8 mouse cellular contexts compared by ENCODE assay signal in genomic region chr4:43724764-43725163, GRCm38 (mm10). TPM values are rescaled to one million over a fixed set of nuclear protein-coding genes. Genes with fewer than 3 reads are reported as not detected.
A peak's percentile ranks its signal among the peaks of the same experiment; 100 is the strongest.
DNase-seq lines count a peak whose midpoint lies in the region; ATAC-seq and TF ChIP-seq lines count a peak whose summit lies in the region.

No protein-coding gene starts in this region.

- H3K4me1 ChIP-seq in liver, postnatal 0 days (ENCODE audit: insufficient read depth) = peaks cover 2% of the 10 kb centered on the region
- H3K4me1 ChIP-seq in liver, embryonic 12.5 days = peaks cover 42% of the 10 kb centered on the region

- no peak overlapping the region for H3K4me3 ChIP-seq in liver, postnatal 0 days (ENCODE audit: low read depth, low read length)
- H3K4me3 ChIP-seq in liver, embryonic 12.5 days = no peak overlapping the region

- no peak for TF ChIP-seq EP300 in liver, postnatal 0 days (IDR thresholded peaks at IDR 0.05; ENCODE audit: low read depth)

- H3K27me3 ChIP-seq in liver, postnatal 0 days (ENCODE audit: insufficient read depth, low read length) = no peaks in the 10 kb centered on the region
- no peaks in the 10 kb centered on the region for H3K27me3 ChIP-seq in liver, embryonic 12.5 days (replicated peaks)

- no peak overlapping the region for H3K9ac ChIP-seq in liver, postnatal 0 days (replicated peaks)
- H3K9ac ChIP-seq in liver, embryonic 12.5 days = no peak overlapping the region

- H3K9me3 ChIP-seq in liver, postnatal 0 days (ENCODE audit: low read length) = no peaks in the 10 kb centered on the region
- H3K9me3 ChIP-seq in liver, embryonic 12.5 days (replicated peaks) = no peaks in the 10 kb centered on the region

- peak; percentile 73 for DNase-seq in embryo, embryonic 10 days (ENCODE audit: low spot score)
- DNase-seq in embryo, embryonic 9.5 days (ENCODE audit: extremely low spot score) = no peak
- DNase-seq in liver, postnatal 0 days = no peak
- peak; percentile 86 for DNase-seq in adipocyte (ENCODE audit: low spot score)
- DNase-seq in kidney, postnatal 36 days = peak; percentile 45 to 83
- no peak for DNase-seq in yolk sac, embryonic 10.5 days (ENCODE audit: low spot score)
- no peak for DNase-seq in urinary bladder, postnatal 4 days (ENCODE audit: low spot score in 2 of 2)

- no peak overlapping the region for H3K4me2 ChIP-seq in liver, postnatal 0 days (ENCODE audit: low read depth, low read length)
- no peak overlapping the region for H3K4me2 ChIP-seq in liver, embryonic 12.5 days

- WGBS in liver, postnatal 0 days (ENCODE audit: insufficient replicate concordance) = 20% methylated on average over 1 of the region's 1 CpGs
- WGBS in liver, embryonic 12.5 days (ENCODE audit: insufficient replicate concordance) = 7% methylated on average over 1 of the region's 1 CpGs

- TF ChIP-seq CTCF in liver, postnatal 0 days (IDR thresholded peaks at IDR 0.05; ENCODE audit: low read depth) = peak; percentile 79

- ATAC-seq in liver, postnatal 0 days = no peak
- ATAC-seq in liver, embryonic 12.5 days = no peak

- H3K27ac ChIP-seq in liver, postnatal 0 days (ENCODE audit: low read depth) = no peak overlapping the region
- H3K27ac ChIP-seq in liver, embryonic 12.5 days = no peak overlapping the region

- H3K36me3 ChIP-seq in liver, postnatal 0 days (replicated peaks; ENCODE audit: insufficient read depth, low read length) = no peaks in the 10 kb centered on the region
- H3K36me3 ChIP-seq in liver, embryonic 12.5 days = no peaks in the 10 kb centered on the region

RNA-seq across cellular contexts. Expression of gene Hrct1, which starts 2.2 kb away (rescaled TPM):
- 0.40 and 0.50 TPM in 2 replicates for polyA plus RNA-seq in liver, postnatal 0 days (2015; fragmentation: Nextera tagmentation; extraction: Ambion mirVana)
- polyA plus RNA-seq in liver, embryonic 12.5 days (2016; fragmentation: Nextera tagmentation; extraction: Ambion mirVana) = 0.14 and 0.19 TPM in 2 replicates

RNA-seq across cellular contexts. Expression of gene Spaar, which starts 5.1 kb away (rescaled TPM):
- polyA plus RNA-seq in liver, postnatal 0 days (2015; fragmentation: Nextera tagmentation; extraction: Ambion mirVana) = 0.07 and 0.13 TPM in 2 replicates
- polyA plus RNA-seq in liver, embryonic 12.5 days (2016; fragmentation: Nextera tagmentation; extraction: Ambion mirVana) = 0.02 TPM in 2 replicates

RNA-seq across cellular contexts. Expression of gene Olfr71, which starts 14.7 kb away (rescaled TPM):
- not detected in 2 replicates for polyA plus RNA-seq in liver, postnatal 0 days (2015; fragmentation: Nextera tagmentation; extraction: Ambion mirVana)
- not detected in 2 replicates for polyA plus RNA-seq in liver, embryonic 12.5 days (2016; fragmentation: Nextera tagmentation; extraction: Ambion mirVana)

RNA-seq across cellular contexts. Expression of gene Olfr70, which starts 24.2 kb away (rescaled TPM):
- polyA plus RNA-seq in liver, postnatal 0 days (2015; fragmentation: Nextera tagmentation; extraction: Ambion mirVana) = not detected in 2 replicates
- polyA plus RNA-seq in liver, embryonic 12.5 days (2016; fragmentation: Nextera tagmentation; extraction: Ambion mirVana) = not detected in 2 replicates

RNA-seq across cellular contexts. Expression of gene Olfr159, which starts 46.0 kb away (rescaled TPM):
- polyA plus RNA-seq in liver, postnatal 0 days (2015; fragmentation: Nextera tagmentation; extraction: Ambion mirVana) = not detected in 2 replicates
- polyA plus RNA-seq in liver, embryonic 12.5 days (2016; fragmentation: Nextera tagmentation; extraction: Ambion mirVana) = not detected in 2 replicates

Comparison
In these comparisons a context has a peak if more than half of its experiments do, and no peak if none do; other contexts are left out.
1. DNase-seq: peak in embryo, embryonic 10 days (single experiment), adipocyte (single experiment) and kidney, postnatal 36 days (2 of 2); none in embryo, embryonic 9.5 days (single experiment), liver, postnatal 0 days (single experiment), yolk sac, embryonic 10.5 days (single experiment) and urinary bladder, postnatal 4 days (0 of 2).